Mouse (Mus musculus): ENCODE measurements around the gene Pcgf2. TPM values are rescaled to one million over a fixed set of nuclear protein-coding genes. Genes with fewer than 3 reads are reported as not detected.
"Not testable (repeated sequence)": the region's sequence is repeated elsewhere in the genome, so short reads cannot be mapped to it uniquely, and the experiment has no call there.

Pcgf2 gene
- polyA plus RNA-seq, 1 experiment from 2014 or later, result 1.4 TPM

DNA sequence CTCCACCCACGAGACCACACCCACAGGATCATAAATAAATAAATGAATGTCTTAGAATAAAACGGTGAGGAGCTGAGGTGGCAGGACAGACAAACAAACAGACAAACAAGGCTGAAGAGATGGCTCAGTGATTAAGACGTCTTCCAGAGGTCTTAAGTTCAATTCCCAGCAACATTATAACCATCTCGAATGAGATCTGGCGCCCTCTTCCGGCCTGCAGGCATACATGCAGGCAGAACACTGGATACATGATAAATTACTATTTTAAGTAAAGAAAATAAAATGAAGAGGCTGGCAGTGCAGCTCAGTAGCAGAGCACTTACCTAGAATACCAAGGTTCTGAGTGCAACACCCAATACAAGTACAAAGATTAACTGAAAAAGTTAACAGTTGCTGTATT lies 38.4 kb upstream of the Pcgf2 start:
- no peak for ATAC-seq (ENCODE audit: insufficient read depth)
- no peak overlapping the region for H3K27ac ChIP-seq (replicated peaks)

DNA sequence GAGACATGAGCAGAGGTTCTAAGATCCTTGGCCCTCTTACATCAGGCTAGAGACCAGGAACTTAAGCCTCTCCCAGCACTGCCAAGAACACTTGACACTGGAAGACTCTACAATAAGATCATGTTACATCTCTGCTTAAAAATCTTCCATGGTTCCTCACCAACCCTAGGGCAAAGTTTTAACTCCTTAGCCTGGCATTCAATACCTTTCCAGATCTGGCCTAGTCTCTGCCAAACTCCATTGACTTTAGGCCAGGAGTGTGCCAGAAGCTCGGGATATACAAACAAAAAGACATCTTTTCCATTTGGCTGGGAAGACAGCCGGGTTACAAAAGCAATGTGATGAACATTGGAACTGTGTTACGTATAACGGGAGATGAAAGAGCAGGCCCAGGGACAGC lies 37.3 kb upstream of the Pcgf2 start:
- H3K9ac ChIP-seq, result no peak overlapping the region
- H3K9me3 ChIP-seq (replicated peaks), result no peaks in the 10 kb centered on the region
- no peak for ATAC-seq (ENCODE audit: insufficient read depth)
- H3K27ac ChIP-seq (replicated peaks), result no peak overlapping the region
- 80% methylated on average over 4 of the region's 4 CpGs for WGBS (ENCODE audit: insufficient replicate concordance)
- no peaks in the 10 kb centered on the region for H3K27me3 ChIP-seq
- 0 out of 2 replicates have a peak, but pooled peaks cover 4% of the 10 kb centered on the region for H3K36me3 ChIP-seq (replicated peaks)
- peaks cover 11% of the 10 kb centered on the region for H3K4me1 ChIP-seq (replicated peaks)
- no peak overlapping the region for H3K4me3 ChIP-seq (replicated peaks)
- no peak overlapping the region for H3K4me2 ChIP-seq

More for the DNA sequence above, 38.4 kb upstream of the Pcgf2 start:
- Histone ChIP-seq H3K4me1 (replicated peaks) (peaks cover 22% of the 10 kb centered on the region), H3K4me3 (replicated peaks) (no peak overlapping the region), H3K27me3 (no peaks in the 10 kb centered on the region), H3K9ac (no peak overlapping the region), H3K36me3 (replicated peaks) (0 out of 2 replicates have a peak, but pooled peaks cover 2% of the 10 kb centered on the region), H3K4me2 (no peak overlapping the region), H3K9me3 (replicated peaks) (no peaks in the 10 kb centered on the region)
- WGBS (ENCODE audit: insufficient replicate concordance), result 51% methylated on average over 6 of the region's 6 CpGs

DNA sequence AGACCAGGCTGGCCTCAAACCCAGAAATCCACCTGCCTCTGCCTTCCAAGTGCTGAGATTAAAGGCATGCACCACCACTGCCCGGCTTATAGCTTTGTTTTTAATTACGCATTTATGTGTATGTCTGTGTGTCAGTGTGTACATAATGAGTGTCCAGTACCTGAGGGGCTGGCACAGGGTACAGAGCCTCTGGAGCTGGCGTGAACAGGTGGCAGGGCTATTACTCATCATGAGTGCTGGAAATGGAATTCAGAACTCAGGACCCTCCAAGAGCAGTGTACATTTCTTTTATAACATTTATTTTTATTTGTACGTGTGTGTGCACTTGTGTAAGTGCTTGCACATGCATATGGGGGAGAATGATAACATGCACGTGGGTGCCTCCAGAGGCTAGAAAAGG lies 36.3 kb upstream of the Pcgf2 start:
- Histone ChIP-seq H3K9ac (no peak overlapping the region), H3K4me1 (replicated peaks) (peaks cover 6% of the 10 kb centered on the region), H3K4me3 (replicated peaks) (no peak overlapping the region), H3K4me2 (no peak overlapping the region), H3K9me3 (replicated peaks) (no peaks in the 10 kb centered on the region), H3K27me3 (no peaks in the 10 kb centered on the region), H3K27ac (replicated peaks) (no peak overlapping the region), H3K36me3 (replicated peaks) (peaks cover 13% of the 10 kb centered on the region; the same call in 1 of the 2 replicates)
- no peak for ATAC-seq (ENCODE audit: insufficient read depth)
- WGBS (ENCODE audit: insufficient replicate concordance), result 72% methylated on average over 5 of the region's 5 CpGs

- peaks cover 28% of the 10 kb centered on the region for H3K36me3 ChIP-seq (replicated peaks)
- WGBS (ENCODE audit: insufficient replicate concordance), result 58% methylated on average over 5 of the region's 5 CpGs
Observed at GRCm38 (mm10) chr11:97734810-97735209, 34.5 kb upstream of the Pcgf2 start.

DNA sequence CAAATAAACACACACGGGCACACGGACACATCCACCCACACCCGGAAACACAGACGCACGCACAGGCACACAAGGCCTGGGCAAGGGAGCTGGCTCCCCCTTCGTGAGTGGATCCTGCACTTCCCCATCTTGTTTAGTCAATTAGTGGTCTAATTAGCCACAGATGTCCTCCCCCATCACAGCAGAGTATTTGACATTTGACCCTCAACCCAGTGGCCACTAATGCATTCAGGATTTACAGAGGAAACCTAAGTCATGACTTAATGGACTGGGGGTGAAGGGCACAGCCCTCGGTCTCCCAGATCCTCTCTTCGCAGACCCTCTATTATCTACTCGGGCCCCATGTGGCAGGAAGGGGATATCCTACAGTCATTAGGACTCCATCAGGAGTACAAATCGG lies 33.4 kb upstream of the Pcgf2 start:
- no peak for ATAC-seq (ENCODE audit: insufficient read depth)
- no peak overlapping the region for H3K9ac ChIP-seq
- no peak overlapping the region for H3K4me2 ChIP-seq
- WGBS (ENCODE audit: insufficient replicate concordance), result 40% methylated on average over 10 of the region's 10 CpGs
- no peaks in the 10 kb centered on the region for H3K4me1 ChIP-seq (replicated peaks)
- H3K36me3 ChIP-seq (replicated peaks), result peaks cover 35% of the 10 kb centered on the region
- H3K9me3 ChIP-seq (replicated peaks), result no peaks in the 10 kb centered on the region
- no peak overlapping the region for H3K27ac ChIP-seq (replicated peaks)
- H3K27me3 ChIP-seq, result no peaks in the 10 kb centered on the region
- H3K4me3 ChIP-seq (replicated peaks), result no peak overlapping the region

More at GRCm38 (mm10) chr11:97734810-97735209, 34.5 kb upstream of the Pcgf2 start:
- not testable (repeated sequence) for H3K4me2 ChIP-seq; H3K27me3 ChIP-seq; H3K4me3 ChIP-seq (replicated peaks); ATAC-seq (ENCODE audit: insufficient read depth); H3K9ac ChIP-seq; H3K9me3 ChIP-seq (replicated peaks); H3K4me1 ChIP-seq (replicated peaks); H3K27ac ChIP-seq (replicated peaks)

DNA sequence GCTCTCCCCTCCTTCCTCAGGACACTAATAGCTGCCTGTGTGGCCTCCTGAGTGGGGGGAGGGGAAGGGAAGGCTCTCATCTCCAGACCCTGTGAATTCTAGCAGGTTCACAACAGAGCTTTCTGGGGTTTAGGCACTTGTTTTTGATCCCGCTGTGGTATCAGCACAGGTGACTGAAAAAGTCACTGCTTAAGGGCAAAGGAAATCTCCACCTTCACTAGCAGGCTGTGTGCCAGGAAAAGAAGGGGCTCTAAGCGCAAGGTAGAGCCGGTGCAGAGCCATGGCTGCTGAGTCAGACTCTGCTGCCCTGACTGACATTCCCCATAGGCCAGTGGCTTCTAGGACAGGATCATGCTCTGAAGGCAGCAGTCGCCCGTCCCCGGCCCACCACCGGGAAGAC lies 28.4 kb upstream of the Pcgf2 start:
- Histone ChIP-seq H3K4me1 (replicated peaks) (0 out of 2 replicates have a peak, but pooled peaks cover 4% of the 10 kb centered on the region), H3K9me3 (replicated peaks) (no peaks in the 10 kb centered on the region), H3K4me3 (replicated peaks) (no peak overlapping the region), H3K36me3 (replicated peaks) (peaks cover 65% of the 10 kb centered on the region), H3K27me3 (no peaks in the 10 kb centered on the region), H3K9ac (no peak overlapping the region), H3K27ac (replicated peaks) (0 out of 2 replicates have a peak overlapping the region, but pooled peaks have one; percentile 1), H3K4me2 (0 out of 2 replicates have a peak overlapping the region, but pooled peaks have one; percentile 6)
- WGBS (ENCODE audit: insufficient replicate concordance), result 58% methylated on average over 7 of the region's 7 CpGs
- no peak for ATAC-seq (ENCODE audit: insufficient read depth)

DNA sequence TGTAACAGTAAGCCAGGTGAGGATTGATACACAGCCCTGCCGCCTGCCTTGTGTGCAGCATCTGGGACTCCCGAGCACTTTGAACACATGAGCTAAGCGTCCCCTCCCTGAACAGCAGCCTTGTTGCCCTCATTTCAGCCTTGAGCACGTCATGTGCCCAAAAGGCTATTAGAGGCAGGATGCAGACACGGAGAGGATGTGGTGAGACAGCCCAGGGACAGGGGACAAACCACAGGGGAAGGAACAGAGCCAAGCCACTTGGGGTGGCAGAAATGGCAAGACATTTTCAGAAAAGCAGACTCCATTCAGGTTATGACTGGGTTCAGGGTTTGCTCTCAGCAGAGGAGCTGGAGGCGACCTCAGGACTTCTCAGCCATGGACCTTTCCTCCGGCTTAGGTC lies 28.0 kb upstream of the Pcgf2 start:
- H3K4me1 ChIP-seq (replicated peaks), result 0 out of 2 replicates have a peak, but pooled peaks cover 4% of the 10 kb centered on the region
- ATAC-seq (ENCODE audit: insufficient read depth), result no peak
- no peaks in the 10 kb centered on the region for H3K27me3 ChIP-seq
- H3K4me3 ChIP-seq (replicated peaks), result no peak overlapping the region
- 0 out of 2 replicates have a peak overlapping the region, but pooled peaks have one; percentile 1 for H3K27ac ChIP-seq (replicated peaks)
- no peaks in the 10 kb centered on the region for H3K9me3 ChIP-seq (replicated peaks)
- peaks cover 67% of the 10 kb centered on the region for H3K36me3 ChIP-seq (replicated peaks)
- H3K9ac ChIP-seq, result no peak overlapping the region
- H3K4me2 ChIP-seq, result 0 out of 2 replicates have a peak overlapping the region, but pooled peaks have one; percentile 6
- 49% methylated on average over 7 of the region's 7 CpGs for WGBS (ENCODE audit: insufficient replicate concordance)

DNA sequence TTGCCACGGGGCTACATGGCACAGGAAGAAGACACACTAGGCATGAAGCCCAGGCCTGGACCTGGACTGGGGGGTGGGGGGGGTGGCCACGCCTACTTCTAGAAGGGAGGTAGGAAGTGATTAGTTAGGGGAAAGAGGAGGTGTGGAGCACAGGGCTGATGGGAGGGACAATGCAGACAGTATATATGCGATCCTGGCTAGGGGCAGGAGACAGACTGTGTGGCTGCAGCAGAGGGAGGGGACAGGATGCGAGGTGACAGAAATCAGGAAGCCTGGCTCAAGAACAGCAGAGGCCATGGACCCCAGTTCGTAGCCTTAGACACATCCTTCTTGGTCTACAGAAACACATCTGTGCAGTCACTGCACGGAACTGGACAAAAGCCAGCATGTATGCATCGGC lies 23.4 kb upstream of the Pcgf2 start:
- Histone ChIP-seq H3K4me3 (replicated peaks) (no peak overlapping the region), H3K36me3 (replicated peaks) (peaks cover 75% of the 10 kb centered on the region), H3K4me1 (replicated peaks) (peaks cover 9% of the 10 kb centered on the region; the same call in 1 of the 2 replicates), H3K4me2 (no peak overlapping the region), H3K27ac (replicated peaks) (no peak overlapping the region), H3K9me3 (replicated peaks) (no peaks in the 10 kb centered on the region), H3K27me3 (no peaks in the 10 kb centered on the region), H3K9ac (no peak overlapping the region)
- WGBS (ENCODE audit: insufficient replicate concordance), result 44% methylated on average over 7 of the region's 7 CpGs
- 0 out of 2 replicates have a peak, but pooled peaks have one; percentile 19 for ATAC-seq (ENCODE audit: insufficient read depth)

DNA sequence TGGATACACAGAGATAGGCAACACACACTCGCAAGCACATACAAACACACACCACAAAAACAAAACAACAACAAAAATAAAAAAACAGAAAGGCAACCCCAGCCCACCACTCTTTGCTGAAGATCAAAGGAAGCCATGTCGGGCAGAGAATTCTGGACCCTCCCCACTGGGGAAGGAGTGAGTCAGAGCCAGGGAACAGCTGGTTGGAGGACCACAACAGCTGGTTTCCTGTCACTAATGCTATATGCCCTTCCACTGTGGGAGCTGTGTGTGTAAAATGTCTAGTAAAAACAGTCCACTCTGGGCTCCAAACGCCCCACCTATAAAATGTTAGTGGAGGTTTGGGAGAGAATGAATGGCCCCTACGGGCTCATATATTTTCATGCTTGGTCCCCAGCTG lies 21.0 kb upstream of the Pcgf2 start:
- no peak overlapping the region for H3K4me3 ChIP-seq (replicated peaks)
- no peak overlapping the region for H3K9ac ChIP-seq

GRCm38 (mm10) chr11:97719041-97719440 lies 18.7 kb upstream of the Pcgf2 start:
- Histone ChIP-seq H3K9ac (no peak overlapping the region), H3K4me2 (no peak overlapping the region), H3K36me3 (replicated peaks) (peaks cover 55% of the 10 kb centered on the region), H3K27ac (replicated peaks) (peak overlapping the region; percentile 68), H3K4me3 (replicated peaks) (no peak overlapping the region), H3K9me3 (replicated peaks) (no peaks in the 10 kb centered on the region), H3K27me3 (no peaks in the 10 kb centered on the region), H3K4me1 (replicated peaks) (peaks cover 9% of the 10 kb centered on the region)
- ATAC-seq (ENCODE audit: insufficient read depth), result no peak
- WGBS (ENCODE audit: insufficient replicate concordance), result 62% methylated on average over 4 of the region's 4 CpGs

More for the DNA sequence above, 21.0 kb upstream of the Pcgf2 start:
- WGBS (ENCODE audit: insufficient replicate concordance), result 67% methylated on average over 4 of the region's 4 CpGs
- Histone ChIP-seq H3K36me3 (replicated peaks) (peaks cover 64% of the 10 kb centered on the region), H3K9me3 (replicated peaks) (no peaks in the 10 kb centered on the region), H3K27me3 (no peaks in the 10 kb centered on the region), H3K4me2 (no peak overlapping the region), H3K4me1 (replicated peaks) (peaks cover 5% of the 10 kb centered on the region; the same call in 1 of the 2 replicates), H3K27ac (replicated peaks) (no peak overlapping the region)
- ATAC-seq (ENCODE audit: insufficient read depth), result no peak

DNA sequence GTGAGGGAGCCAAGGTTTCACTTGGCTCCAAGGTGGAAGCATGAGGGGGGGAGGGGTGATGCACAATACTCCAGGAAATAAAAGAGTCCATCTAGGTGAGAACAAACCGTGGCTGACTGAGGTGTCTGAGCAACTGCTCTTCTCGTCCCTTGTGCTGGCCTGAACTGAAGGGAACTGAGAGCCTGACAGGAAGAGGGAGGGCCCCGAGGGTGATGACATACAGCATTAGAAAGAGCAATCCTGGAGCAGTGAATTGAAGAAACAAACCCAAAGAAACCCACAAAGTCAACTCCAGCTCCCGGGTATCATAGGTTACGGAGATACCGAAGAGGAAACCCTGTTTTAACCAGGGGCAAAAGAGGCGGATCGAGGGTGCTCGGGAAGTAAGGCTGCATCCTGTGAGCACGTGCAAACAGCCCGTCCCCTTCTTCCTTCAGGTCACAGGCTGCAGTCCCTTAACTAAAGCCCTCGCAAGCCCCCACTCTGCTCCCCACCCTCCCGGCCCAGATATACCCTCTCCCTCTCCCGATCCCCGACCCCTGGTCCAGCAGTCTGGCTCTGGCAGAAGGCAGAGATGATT lies 18.1 kb upstream of the Pcgf2 start:
- 44% methylated on average over 15 of the region's 15 CpGs for WGBS (ENCODE audit: insufficient replicate concordance)
- no peak overlapping the region for H3K4me3 ChIP-seq (replicated peaks)
- H3K4me2 ChIP-seq, result peak overlapping the region; percentile 25
- H3K36me3 ChIP-seq (replicated peaks), result peaks cover 56% of the 10 kb centered on the region
- no peaks in the 10 kb centered on the region for H3K9me3 ChIP-seq (replicated peaks)
- H3K4me1 ChIP-seq (replicated peaks), result peaks cover 9% of the 10 kb centered on the region
- H3K27me3 ChIP-seq, result no peaks in the 10 kb centered on the region
- H3K27ac ChIP-seq (replicated peaks), result peak overlapping the region; percentile 68
- no peak overlapping the region for H3K9ac ChIP-seq
- no peak for ATAC-seq (ENCODE audit: insufficient read depth)

Data from liver, embryonic 15.5 days (tissue).